Mouse (Mus musculus): ENCODE results near the gene Ppm1n. TPM values are rescaled to one million over a fixed set of nuclear protein-coding genes. Genes with fewer than 3 reads are reported as not detected.

Gene Ppm1n
- total and polyA plus RNA-seq, 3 experiments, result not detected

GRCm38 (mm10) chr7:19314033-19314432 lies 34.2 kb upstream of the Ppm1n start:
- H3K27me3 ChIP-seq (ENCODE audit: control insufficient read depth in 1 of 2, insufficient read depth in 2 of 2, low read length in 2 of 2), result peaks cover 6 to 7% of the 10 kb centered on the region in 2 experiments; a peak in 3 of 4 replicates

GRCm38 (mm10) chr7:19311991-19312390 lies 32.1 kb upstream of the Ppm1n start:
- Histone ChIP-seq H3K4me1 (ENCODE audit: control insufficient read depth in 1 of 2, insufficient read depth in 2 of 2, low read length in 2 of 2) (peaks cover 0 to 9% of the 10 kb centered on the region in 2 experiments; a peak in 1 of 4 replicates), H3K79me2 (ENCODE audit: control insufficient read depth, insufficient read depth, low read length, poor library complexity) (no peaks in the 10 kb centered on the region; the same call in 1 of the 2 replicates), H3K36me3 (ENCODE audit: control insufficient read depth in 1 of 2, insufficient read depth in 2 of 2, low read length in 2 of 2) (no peaks in the 10 kb centered on the region), H3K27ac (ENCODE audit: control insufficient read depth, low read depth, low read length) (no peak overlapping the region), H3K4me3 (ENCODE audit: control insufficient read depth in 1 of 2, insufficient read depth in 1 of 2, low read depth in 2 of 2, low read length in 2 of 2) (no peak overlapping the region), H3K9me3 (replicated peaks; ENCODE audit: insufficient read depth, low read length) (no peaks in the 10 kb centered on the region), H3K9ac (ENCODE audit: control insufficient read depth, low read depth, low read length, poor library complexity, severe bottlenecking) (no peak overlapping the region), H3K27me3 (ENCODE audit: control insufficient read depth in 1 of 2, insufficient read depth in 2 of 2, low read length in 2 of 2) (peaks cover 6 to 7% of the 10 kb centered on the region in 2 experiments; a peak in 3 of 4 replicates)
- TF ChIP-seq RCOR1 (IDR thresholded peaks at IDR 0.05; ENCODE audit: low read depth, low read length) (no peak), CHD2 (IDR thresholded peaks at IDR 0.05; ENCODE audit: low read length) (no peak), TCF12 (IDR thresholded peaks at IDR 0.05; ENCODE audit: low read depth, low read length) (no peak), MXI1 (IDR thresholded peaks at IDR 0.05; ENCODE audit: low read depth, low read length) (no peak), NELFE (IDR thresholded peaks at IDR 0.05; ENCODE audit: low read depth, low read length) (no peak), SMC3 (IDR thresholded peaks at IDR 0.05; ENCODE audit: low read depth, low read length) (no peak), POLR2A (IDR thresholded peaks at IDR 0.05; ENCODE audit: control insufficient read depth in 1 of 2, insufficient read depth in 1 of 2, low read depth in 1 of 2, low read length in 2 of 2, poor library complexity in 1 of 2) (no peak), USF2 (IDR thresholded peaks at IDR 0.05; ENCODE audit: borderline replicate concordance in 1 of 2, insufficient read depth in 1 of 2, low read depth in 1 of 2, low read length in 2 of 2) (no peak), NRF1 (IDR thresholded peaks at IDR 0.05; ENCODE audit: insufficient read depth, low read depth, low read length, poor library complexity, severe bottlenecking) (no peak)
- no peak for DNase-seq (ENCODE audit: low read depth, low spot score)

More at GRCm38 (mm10) chr7:19314033-19314432, 34.2 kb upstream of the Ppm1n start:
- TF ChIP-seq SIN3A (IDR thresholded peaks at IDR 0.05; ENCODE audit: low read length) (no peak), USF2 (IDR thresholded peaks at IDR 0.05; ENCODE audit: borderline replicate concordance in 1 of 2, insufficient read depth in 1 of 2, low read depth in 1 of 2, low read length in 2 of 2) (no peak), USF1 (IDR thresholded peaks at IDR 0.05; ENCODE audit: low read depth, low read length) (no peak), SMC3 (IDR thresholded peaks at IDR 0.05; ENCODE audit: low read depth, low read length) (no peak), RAD21 (IDR thresholded peaks at IDR 0.05; ENCODE audit: low read depth, low read length) (no peak), ZC3H11A (IDR thresholded peaks at IDR 0.05; ENCODE audit: low read depth, low read length) (no peak), MXI1 (IDR thresholded peaks at IDR 0.05; ENCODE audit: low read depth, low read length) (no peak), MAZ (IDR thresholded peaks at IDR 0.05; ENCODE audit: low read depth, low read length) (no peak), RCOR1 (IDR thresholded peaks at IDR 0.05; ENCODE audit: low read depth, low read length) (no peak), CHD1 (IDR thresholded peaks at IDR 0.05; ENCODE audit: low read depth, low read length) (no peak), ZNF384 (IDR thresholded peaks at IDR 0.05; ENCODE audit: low read depth, low read length) (no peak), ZKSCAN1 (IDR thresholded peaks at IDR 0.05; ENCODE audit: low read depth, low read length) (no peak), ELF1 (IDR thresholded peaks at IDR 0.05; ENCODE audit: low read depth, low read length) (no peak), GABPA (IDR thresholded peaks at IDR 0.05; ENCODE audit: low read depth, low read length) (no peak), MYC (IDR thresholded peaks at IDR 0.05; ENCODE audit: low read depth, low read length) (no peak), UBTF (IDR thresholded peaks at IDR 0.05; ENCODE audit: borderline replicate concordance, insufficient read depth, low read depth, low read length) (no peak)
- Histone ChIP-seq H3K27ac (ENCODE audit: control insufficient read depth, low read depth, low read length) (no peak overlapping the region), H3K4me1 (ENCODE audit: control insufficient read depth in 1 of 2, insufficient read depth in 2 of 2, low read length in 2 of 2) (peaks cover 0 to 15% of the 10 kb centered on the region in 2 experiments; a peak in 1 of 4 replicates), H3K4me3 (ENCODE audit: control insufficient read depth in 1 of 2, insufficient read depth in 1 of 2, low read depth in 2 of 2, low read length in 2 of 2) (no peak overlapping the region), H3K9ac (ENCODE audit: control insufficient read depth, low read depth, low read length, poor library complexity, severe bottlenecking) (no peak overlapping the region), H3K79me2 (ENCODE audit: control insufficient read depth, insufficient read depth, low read length, poor library complexity) (no peaks in the 10 kb centered on the region), H3K9me3 (replicated peaks; ENCODE audit: insufficient read depth, low read length) (no peaks in the 10 kb centered on the region), H3K36me3 (ENCODE audit: control insufficient read depth in 1 of 2, insufficient read depth in 2 of 2, low read length in 2 of 2) (no peaks in the 10 kb centered on the region)
- DNase-seq (ENCODE audit: low read depth, low spot score), result no peak

All from MEL (cell line).